Mouse (Mus musculus) 3T3-L1 (cell line): ENCODE measurements around the gene Ccl3.
A peak's percentile ranks its signal among the peaks of the same experiment; 100 is the strongest.

Experiments
- DNase-seq: peaks from one replicate; pipeline ENCODE4 v3.0.0-alpha.2; 2015; ENCODE audit warnings: low read depth, low spot score

The Ccl3 gene

DNA sequence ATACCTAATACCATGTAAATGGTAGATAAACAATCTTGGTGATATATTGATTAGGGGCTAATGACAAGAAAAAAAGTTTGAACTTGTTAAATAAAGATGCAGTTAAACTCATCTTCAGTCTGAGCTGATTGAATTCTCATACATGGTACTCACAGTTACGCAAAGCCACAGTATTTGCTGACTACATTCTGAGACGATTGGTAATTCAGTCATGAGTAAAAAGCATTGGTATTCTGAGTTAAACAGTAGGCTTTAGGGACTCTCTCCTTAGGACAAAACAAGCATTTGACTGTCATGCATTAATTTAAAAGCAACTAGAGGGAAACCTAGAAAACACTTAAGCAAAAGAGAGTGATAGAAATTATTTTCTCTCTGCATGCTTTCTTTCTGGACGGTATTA lies 25.6 kb downstream of the Ccl3 start:
- DNase-seq, result peak; percentile 52

DNA sequence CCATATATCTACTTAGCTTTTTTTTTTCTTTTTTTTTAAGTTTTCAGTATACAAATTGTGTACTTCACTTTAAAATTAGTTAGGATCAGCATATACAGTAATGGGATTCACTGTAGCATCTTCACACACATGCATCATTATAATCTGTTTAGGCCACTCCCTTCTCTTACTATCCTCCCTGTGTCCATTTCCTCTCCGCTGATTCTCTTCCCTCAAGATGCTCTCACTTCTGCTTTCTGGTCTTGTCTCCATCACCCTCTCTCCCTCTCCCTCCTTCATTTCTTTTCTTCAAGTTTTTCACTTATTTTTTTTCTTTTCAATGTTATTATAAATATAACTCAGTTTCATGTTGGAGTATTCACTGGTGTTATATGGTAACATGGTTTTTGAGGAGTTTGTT lies 30.1 kb downstream of the Ccl3 start:
- DNase-seq, result no peak

DNA sequence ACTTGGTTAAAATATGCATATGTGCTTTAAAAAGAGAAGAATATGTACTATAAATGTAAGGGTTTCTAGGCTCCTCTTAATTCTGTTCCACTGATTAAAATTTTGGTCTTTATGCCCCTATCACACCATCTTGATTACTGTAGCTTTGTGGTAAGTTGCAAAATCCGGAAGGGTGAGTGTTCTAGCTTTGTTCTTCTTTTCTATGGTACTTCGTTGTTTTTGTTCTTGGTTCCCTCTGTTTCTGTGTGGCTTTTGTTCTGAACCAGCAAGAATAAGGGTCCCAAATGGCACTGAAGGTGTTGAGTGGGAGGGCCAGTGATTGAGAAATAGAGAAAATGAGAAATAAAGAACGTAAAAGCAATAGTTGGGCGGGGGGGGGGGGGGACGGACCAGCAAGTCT lies 30.9 kb downstream of the Ccl3 start:
- DNase-seq, result no peak

DNA sequence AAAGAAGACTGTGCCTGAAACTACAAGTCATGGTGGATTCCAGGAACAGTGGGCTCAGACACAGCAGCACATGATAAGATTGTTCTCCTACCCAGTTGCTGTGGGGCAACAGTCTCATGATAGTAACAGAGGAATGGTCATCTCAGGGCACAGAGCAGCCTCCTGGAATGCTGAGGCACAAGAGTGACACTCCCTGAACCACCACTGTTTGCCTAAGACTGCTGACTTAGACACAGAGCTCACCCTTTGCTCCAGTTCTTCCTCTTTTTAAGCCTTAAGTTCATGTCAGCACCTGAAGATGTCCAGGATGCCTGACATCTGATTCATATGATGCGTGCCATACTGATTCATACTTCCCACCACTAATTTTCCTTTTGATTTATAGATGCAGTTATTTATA lies 32.6 kb downstream of the Ccl3 start:
- DNase-seq, result peak; percentile 76

DNA sequence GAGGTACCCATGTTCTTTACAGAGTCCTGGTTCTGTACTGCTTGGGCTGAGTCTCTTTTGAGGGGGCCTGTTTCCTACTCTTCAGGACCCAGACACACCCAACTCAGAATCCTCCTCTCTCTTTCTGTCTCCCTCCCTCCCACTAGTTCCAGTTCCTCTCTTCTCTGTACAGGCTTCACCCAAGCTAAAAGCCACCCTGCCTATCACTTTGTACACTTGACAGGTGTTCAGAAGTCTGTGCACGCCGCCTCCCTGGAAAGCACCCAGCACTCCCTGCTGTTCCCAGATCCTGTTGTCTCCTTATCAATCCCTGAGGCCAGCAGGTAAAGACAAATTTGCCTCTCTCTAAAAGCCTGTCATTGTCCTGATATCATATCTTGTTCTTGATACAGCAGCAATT lies 38.3 kb downstream of the Ccl3 start:
- no peak for DNase-seq

DNA sequence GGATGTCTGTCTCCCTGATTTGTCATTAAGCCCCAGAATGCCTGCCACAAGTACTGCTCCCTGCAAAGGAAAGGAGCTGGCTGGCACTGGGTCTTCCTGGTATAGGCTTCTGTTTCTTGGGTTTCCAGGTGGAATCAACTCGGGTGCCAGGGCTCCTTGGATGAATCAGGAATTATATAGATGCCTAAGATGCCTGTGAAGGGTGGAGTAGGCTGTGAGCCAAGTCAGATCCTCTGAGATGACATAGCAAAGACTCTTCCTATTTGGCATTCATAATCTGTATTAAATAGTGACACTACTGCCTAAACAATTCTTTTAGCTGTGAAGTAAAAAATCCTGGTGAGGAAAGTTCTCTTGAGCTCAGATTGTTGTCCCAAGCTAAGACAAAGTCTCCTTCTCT lies 42.8 kb downstream of the Ccl3 start:
- peak; percentile 80 for DNase-seq

DNA sequence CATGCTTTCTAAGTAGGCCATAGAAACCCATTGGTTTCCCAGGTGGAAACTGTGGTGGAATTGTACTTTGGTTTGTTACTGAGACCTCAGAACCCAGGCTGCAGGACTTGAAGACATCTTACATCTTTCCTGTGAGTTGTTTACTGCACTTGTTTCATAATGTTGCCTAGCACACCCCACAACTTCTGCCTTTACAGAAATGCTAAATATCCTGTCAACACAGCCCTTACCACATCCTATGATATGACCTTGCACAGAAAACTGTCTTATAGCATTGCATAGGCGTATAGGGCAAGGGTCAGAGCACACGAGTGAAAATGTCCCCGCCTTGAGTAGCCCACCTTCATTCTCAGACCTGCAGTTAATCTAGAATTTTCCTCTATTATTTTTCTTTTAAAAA lies 43.6 kb downstream of the Ccl3 start:
- no peak for DNase-seq

DNA sequence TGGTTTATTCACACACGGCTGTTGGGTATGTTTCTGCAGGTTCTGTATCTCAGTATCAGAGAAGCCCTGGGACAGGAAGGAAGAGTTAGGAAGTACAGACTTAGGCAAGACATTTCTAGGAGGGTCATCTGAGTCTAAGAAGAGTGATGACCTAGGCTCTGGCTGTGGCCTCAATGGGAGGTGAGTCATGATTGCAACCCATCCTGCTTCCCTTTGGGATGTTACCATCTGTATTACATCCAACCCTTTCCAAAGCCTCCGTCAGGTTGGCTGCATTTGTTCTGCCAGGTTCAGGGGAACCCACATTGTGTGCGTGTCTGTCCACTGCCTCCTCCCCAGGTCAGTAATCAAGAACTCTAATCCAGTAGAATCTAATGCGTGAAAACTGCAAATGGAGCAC lies 44.5 kb downstream of the Ccl3 start:
- no peak for DNase-seq

DNA sequence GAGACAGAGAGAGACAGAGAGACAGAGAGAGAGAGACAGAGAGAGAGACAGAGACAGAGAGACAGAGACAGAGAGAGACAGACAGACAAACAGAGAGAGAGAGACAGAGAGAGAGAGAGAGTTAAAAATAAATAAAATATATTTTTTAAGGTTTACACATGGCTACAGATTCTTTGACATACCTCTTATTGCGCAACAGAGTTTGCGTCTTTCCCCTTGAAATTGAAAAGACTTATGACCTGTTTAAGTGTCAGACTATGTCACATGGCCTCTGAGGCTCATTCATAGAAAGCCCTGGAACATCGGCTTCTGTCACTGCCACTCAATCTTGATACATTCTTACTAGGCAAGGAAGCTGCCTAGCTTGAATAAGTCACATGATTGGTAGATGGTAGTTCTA lies 45.8 kb downstream of the Ccl3 start:
- no peak for DNase-seq

DNA sequence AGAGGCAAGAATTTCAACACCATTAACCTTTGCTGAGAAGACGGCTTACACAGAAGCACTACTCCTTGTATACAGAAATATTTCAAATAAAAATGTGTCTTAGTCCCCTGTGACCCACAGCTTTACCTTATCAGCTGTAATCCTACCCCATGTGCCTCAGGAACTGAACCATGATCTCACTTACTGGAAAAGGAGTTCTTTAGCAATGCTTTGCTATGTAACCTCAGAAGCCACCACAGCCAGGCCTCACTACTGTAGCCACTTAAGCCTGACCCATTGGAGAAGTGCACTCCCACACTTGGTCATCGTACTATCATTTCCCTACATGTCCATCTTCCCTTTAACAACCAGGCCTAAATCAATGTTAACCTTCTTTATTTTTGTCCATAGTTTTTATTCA lies 48.6 kb downstream of the Ccl3 start:
- DNase-seq, result no peak

DNA sequence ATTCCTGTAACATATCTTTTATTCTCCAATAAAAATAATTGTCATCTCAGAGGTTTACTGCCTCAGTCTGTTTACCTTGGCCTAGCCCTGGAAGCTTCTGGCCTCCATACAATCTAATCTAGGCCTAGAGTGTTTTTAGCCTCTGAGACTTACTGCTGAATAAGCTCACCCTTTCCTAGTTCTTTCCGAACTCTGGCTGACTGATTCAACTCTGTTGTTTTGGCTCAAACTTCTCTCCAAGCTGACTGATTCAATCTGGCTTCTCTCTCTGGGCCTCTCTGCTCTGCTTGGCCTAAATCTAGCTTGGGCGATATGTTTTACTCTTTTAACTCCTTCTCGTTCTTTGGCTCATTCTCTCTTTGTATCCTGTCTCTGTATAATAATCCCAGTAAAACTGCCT lies 50.2 kb downstream of the Ccl3 start:
- no peak for DNase-seq

DNA sequence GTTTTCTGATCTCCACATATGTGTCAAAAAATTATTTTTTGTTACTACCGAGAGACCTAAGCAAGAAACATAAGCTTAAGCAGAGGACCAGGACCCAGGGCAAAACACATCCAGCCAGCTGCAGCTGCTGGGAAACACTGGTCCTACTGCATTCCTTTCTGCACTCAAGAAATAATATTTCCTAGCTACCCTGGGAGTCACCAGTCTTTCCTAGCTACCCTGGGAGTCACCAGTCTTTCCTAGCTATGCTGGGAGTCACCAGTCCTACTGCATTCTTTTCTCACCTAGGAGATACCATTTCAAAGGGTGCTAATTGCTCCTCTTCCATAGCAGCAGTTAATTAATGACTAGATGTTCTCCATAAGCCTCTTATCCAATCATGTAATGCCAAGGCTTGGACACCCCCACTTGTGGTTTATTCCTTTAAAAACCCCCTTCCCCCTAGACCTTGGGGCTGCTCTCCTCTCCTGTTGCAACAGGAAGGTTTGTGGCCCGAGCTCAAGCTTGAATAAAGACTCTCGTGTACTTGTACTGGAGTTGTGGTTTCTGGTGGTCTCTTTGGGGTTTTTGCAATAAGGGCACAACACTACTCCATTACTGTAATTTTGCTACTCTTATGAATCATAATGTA lies 50.8 kb downstream of the Ccl3 start:
- peak; percentile 23 for DNase-seq
